Mouse (Mus musculus) MEL (cell line): ENCODE results near the gene Kcnc3.

Source experiments
- CTCF ChIP-seq, 3 experiments: IDR thresholded peaks in 2 of 3; conservative IDR thresholded peaks in 1 of 3; 2 replicates each; pipeline ENCODE4 v1.5.1; 2011 to 2012; ENCODE audit warnings: low read length in 3 of 3, low read depth in 2 of 3, mild to moderate bottlenecking in 2 of 3, improper control_type of control experiment in 1 of 3, inconsistent platforms in 1 of 3, mixed read lengths in 1 of 3, moderate library complexity in 1 of 3; ENCODE audit not compliant: control insufficient read depth in 1 of 3, insufficient read depth in 1 of 3, poor library complexity in 1 of 3, severe bottlenecking in 1 of 3
- HCFC1 ChIP-seq: IDR thresholded peaks from 2 replicates; pipeline ENCODE4 v1.6.1; 2012; ENCODE audit warnings: low read depth, mild to moderate bottlenecking, inconsistent platforms, low read length, improper control_type of control experiment, moderate library complexity
- MYB ChIP-seq: IDR thresholded peaks from 2 replicates; pipeline ENCODE4 v1.6.1; 2011; ENCODE audit warnings: mild to moderate bottlenecking, low read depth, low read length, improper control_type of control experiment
- POLR2A ChIP-seq, 2 experiments: IDR thresholded peaks; 2 replicates each; pipeline ENCODE4 v1.6.1; 2011 to 2012; ENCODE audit warnings: low read length in 2 of 2, mild to moderate bottlenecking in 2 of 2, control low read depth in 1 of 2, improper control_type of control experiment in 1 of 2, low read depth in 1 of 2, moderate library complexity in 1 of 2; ENCODE audit not compliant: control insufficient read depth in 1 of 2, insufficient read depth in 1 of 2, poor library complexity in 1 of 2
- UBTF ChIP-seq: IDR thresholded peaks from 2 replicates; pipeline ENCODE4 v1.6.1; 2012; ENCODE audit warnings: low read depth, mild to moderate bottlenecking, inconsistent platforms, low read length, improper control_type of control experiment, moderate library complexity, borderline replicate concordance; ENCODE audit not compliant: insufficient read depth
- USF1 ChIP-seq: IDR thresholded peaks from 2 replicates; pipeline ENCODE4 v1.6.1; 2014; ENCODE audit warnings: low read depth, mild to moderate bottlenecking, inconsistent platforms, low read length, improper control_type of control experiment, moderate library complexity

DNA sequence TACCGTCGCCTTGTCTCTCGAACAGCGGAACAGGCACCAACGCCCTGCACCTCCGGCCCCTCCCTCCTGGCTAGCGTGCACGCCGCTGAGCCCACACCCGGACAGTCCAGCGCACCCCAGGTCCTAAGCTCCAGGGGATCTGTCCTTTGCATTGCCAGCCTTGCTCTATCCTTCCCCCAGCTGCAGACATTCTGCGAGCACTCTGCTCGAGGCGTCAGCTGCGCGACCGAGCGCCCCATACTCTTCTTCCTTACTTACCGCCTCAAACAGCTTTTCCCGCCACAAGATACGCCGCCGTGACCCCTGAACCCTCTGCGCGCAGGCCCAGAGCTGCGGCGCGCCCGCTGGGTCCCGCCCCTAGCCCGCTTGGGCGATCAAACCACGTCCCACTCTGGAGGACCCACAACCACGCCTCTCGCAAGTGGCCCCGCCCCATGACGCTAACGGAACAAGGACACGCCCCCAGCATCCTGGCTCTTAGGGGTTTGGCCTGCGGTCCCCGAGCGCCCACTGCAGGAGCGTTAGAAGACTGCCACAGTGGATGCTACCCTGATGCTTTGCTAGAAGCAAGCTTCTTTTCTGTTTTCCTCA, 41.9 kb upstream of the Kcnc3 start, which contains the start of gene Pold1:
- TF ChIP-seq CTCF (IDR thresholded peaks at IDR 0.05 in 2 of 3, conservative IDR thresholded peaks at IDR 0.05 in 1 of 3; ENCODE audit: control insufficient read depth in 1 of 3, insufficient read depth in 1 of 3, low read depth in 2 of 3, low read length in 3 of 3, poor library complexity in 1 of 3, severe bottlenecking in 1 of 3) (peak; percentile 71 to 85 (median 82)), UBTF (no peak), HCFC1 (peak; percentile 82), POLR2A (IDR thresholded peaks at IDR 0.05; ENCODE audit: control insufficient read depth in 1 of 2, insufficient read depth in 1 of 2, low read depth in 1 of 2, low read length in 2 of 2, poor library complexity in 1 of 2) (peak; percentile 67 to 85), MYB (no peak), USF1 (peak; percentile 26; the same call in 1 of the 2 replicates)
